Mouse (Mus musculus) embryonic facial prominence, embryonic 11.5 days (tissue): ENCODE measurements around the gene Arid3b. TPM values are rescaled to one million over a fixed set of nuclear protein-coding genes. Genes with fewer than 3 reads are reported as not detected.

ENCODE experiments used
- ATAC-seq: fragments of 200-750 bp; cut with Nextera tagmentation; replicated peaks from 2 replicates; pipeline ENCODE4 v1.8.0; 2017; ENCODE audit warnings: low read depth; ENCODE audit not compliant: insufficient number of reproducible peaks, low FRiP score, low TSS enrichment
- DNase-seq: peaks from one replicate; pipeline ENCODE4 v3.0.0-alpha.2; 2015; ENCODE audit warnings: low spot score
- H3K27ac ChIP-seq: fragments of 300-500 bp; sonication (generic); replicated peaks from 2 replicates; pipeline ENCODE4 v1.5.1; 2014; ENCODE audit warnings: mild to moderate bottlenecking, low read depth, low read length, control low read depth
- H3K27me3 ChIP-seq: fragments of 300-500 bp; sonication (generic); 2 replicates; pipeline ENCODE4 v1.6.1; 2014; ENCODE audit warnings: mild to moderate bottlenecking, low read length, moderate library complexity, mixed read lengths; ENCODE audit not compliant: control insufficient read depth, insufficient read depth
- H3K36me3 ChIP-seq: fragments of 300-500 bp; sonication (generic); replicated peaks from 2 replicates; pipeline ENCODE4 v1.6.1; 2014; ENCODE audit warnings: low read depth, mild to moderate bottlenecking, low read length, moderate library complexity, mixed read lengths; ENCODE audit not compliant: control insufficient read depth, insufficient read depth
- H3K4me1 ChIP-seq: fragments of 300-500 bp; sonication (generic); 2 replicates; pipeline ENCODE4 v1.6.1; 2014; ENCODE audit warnings: low read length, mixed read lengths; ENCODE audit not compliant: control insufficient read depth, insufficient read depth
- H3K4me2 ChIP-seq: fragments of 300-500 bp; sonication (generic); 2 replicates; pipeline ENCODE4 v1.6.1; 2014; ENCODE audit warnings: low read depth, mild to moderate bottlenecking, control low read depth, low read length, moderate library complexity
- H3K4me3 ChIP-seq: fragments of 300-500 bp; sonication (generic); 2 replicates; pipeline ENCODE4 v1.5.1; 2014; ENCODE audit warnings: low read depth, low read length, control low read depth
- H3K9ac ChIP-seq: fragments of 300-500 bp; sonication (generic); replicated peaks from 2 replicates; pipeline ENCODE4 v1.6.1; 2014; ENCODE audit warnings: mild to moderate bottlenecking, control low read depth, low read length
- H3K9me3 ChIP-seq: fragments of 300-500 bp; sonication (generic); replicated peaks from 2 replicates; pipeline ENCODE4 v1.6.1; 2016; ENCODE audit warnings: mild to moderate bottlenecking, low read length, inconsistent platforms, mixed read lengths; ENCODE audit not compliant: control insufficient read depth
- WGBS: fragments of 180-500 bp; shearing (Covaris S2); extraction: QIAGEN DNeasy Blood & Tissue Kit; methylation state at CpG from one replicate; pipeline ENCODE4 v1.1.7; 2014; 5-methylcytosine and 5-hydroxymethylcytosine counted together
- polyA plus RNA-seq: library from polyadenylated mRNA; unstranded; fragments of >200 nt; fragmentation: Nextera tagmentation; extraction: Ambion mirVana; gene quantifications from 2 replicates; pipeline ENCODE4 v1.2.1, GENCODE M21; 2014

The Arid3b gene
- polyA plus RNA-seq, 1 experiment from 2014 or later = 23.2 TPM

GRCm38 (mm10) chr9:57808771-57809310, 27.8 kb downstream of the Arid3b start:
- H3K4me1 ChIP-seq = peaks cover 5% of the 10 kb centered on the region
- no peak overlapping the region for H3K27ac ChIP-seq
- no peak overlapping the region for H3K9ac ChIP-seq

GRCm38 (mm10) chr9:57807174-57807651, 29.4 kb downstream of the Arid3b start:
- ATAC-seq (no peak), DNase-seq (no peak)
- peaks cover under 1% of the 10 kb centered on the region for H3K4me1 ChIP-seq
- H3K36me3 ChIP-seq = no peaks in the 10 kb centered on the region
- WGBS = 58% methylated on average over 4 of the region's 4 CpGs
- no peaks in the 10 kb centered on the region for H3K9me3 ChIP-seq
- no peak overlapping the region for H3K9ac ChIP-seq
- no peak overlapping the region for H3K4me2 ChIP-seq
- no peaks in the 10 kb centered on the region for H3K27me3 ChIP-seq
- no peak overlapping the region for H3K27ac ChIP-seq
- H3K4me3 ChIP-seq = no peak overlapping the region

More at GRCm38 (mm10) chr9:57808771-57809310, 27.8 kb downstream of the Arid3b start:
- ATAC-seq (no peak), DNase-seq (no peak)
- Histone ChIP-seq H3K9me3 (no peaks in the 10 kb centered on the region), H3K4me3 (no peak overlapping the region), H3K27me3 (no peaks in the 10 kb centered on the region), H3K4me2 (no peak overlapping the region), H3K36me3 (no peaks in the 10 kb centered on the region)
- 50% methylated on average over 5 of the region's 5 CpGs for WGBS

GRCm38 (mm10) chr9:57806066-57806481, 30.5 kb downstream of the Arid3b start:
- H3K4me2 ChIP-seq = no peak overlapping the region
- no peak for ATAC-seq
- no peak overlapping the region for H3K9ac ChIP-seq
- H3K27me3 ChIP-seq = no peaks in the 10 kb centered on the region
- no peaks in the 10 kb centered on the region for H3K36me3 ChIP-seq
- H3K4me3 ChIP-seq = no peak overlapping the region
- DNase-seq = no peak
- no peak overlapping the region for H3K27ac ChIP-seq
- no peaks in the 10 kb centered on the region; the same call in none of the 2 replicates for H3K4me1 ChIP-seq
- H3K9me3 ChIP-seq = no peaks in the 10 kb centered on the region
- 50% methylated on average over 1 of the region's 1 CpGs for WGBS

- no peaks in the 10 kb centered on the region for H3K9me3 ChIP-seq
- no peak overlapping the region for H3K4me3 ChIP-seq
- DNase-seq (no peak), ATAC-seq (no peak)
- H3K4me2 ChIP-seq = no peak overlapping the region
- H3K27me3 ChIP-seq = no peaks in the 10 kb centered on the region
- H3K27ac ChIP-seq = no peak overlapping the region
- H3K9ac ChIP-seq = no peak overlapping the region
- 75% methylated on average over 10 of the region's 10 CpGs for WGBS
- no peaks in the 10 kb centered on the region; the same call in none of the 2 replicates for H3K4me1 ChIP-seq
- H3K36me3 ChIP-seq = no peaks in the 10 kb centered on the region
These were observed 31.4 kb downstream of the Arid3b start for GRCm38 (mm10) chr9:57805087-57805737.

- DNase-seq = no peak
- ATAC-seq = no peak
- Histone ChIP-seq H3K4me1 (no peaks in the 10 kb centered on the region; the same call in none of the 2 replicates), H3K27ac (no peak overlapping the region), H3K27me3 (no peaks in the 10 kb centered on the region), H3K9ac (no peak overlapping the region; the same call in 1 of the 2 replicates), H3K4me3 (no peak overlapping the region), H3K4me2 (no peak overlapping the region), H3K36me3 (no peaks in the 10 kb centered on the region), H3K9me3 (no peaks in the 10 kb centered on the region)
- 10% methylated on average over 4 of the region's 4 CpGs for WGBS
These were observed 32.8 kb downstream of the Arid3b start for GRCm38 (mm10) chr9:57803839-57804238.

- Histone ChIP-seq H3K4me2 (no peak overlapping the region), H3K27ac (no peak overlapping the region), H3K36me3 (no peaks in the 10 kb centered on the region), H3K4me1 (no peaks in the 10 kb centered on the region; the same call in none of the 2 replicates), H3K9me3 (no peaks in the 10 kb centered on the region), H3K27me3 (no peaks in the 10 kb centered on the region), H3K4me3 (no peak overlapping the region), H3K9ac (no peak overlapping the region)
- ATAC-seq = 0 out of 2 replicates have a peak, but pooled peaks have one; percentile 49
- no peak for DNase-seq
- 14% methylated on average over 3 of the region's 3 CpGs for WGBS
These were observed 33.5 kb downstream of the Arid3b start for GRCm38 (mm10) chr9:57803047-57803446.

GRCm38 (mm10) chr9:57800325-57800975, 36.1 kb downstream of the Arid3b start:
- 89% methylated on average over 9 of the region's 9 CpGs for WGBS
- no peak for DNase-seq
- Histone ChIP-seq H3K27ac (no peak overlapping the region), H3K36me3 (peaks cover 3% of the 10 kb centered on the region; the same call in 1 of the 2 replicates), H3K4me1 (no peaks in the 10 kb centered on the region; the same call in none of the 2 replicates), H3K27me3 (no peaks in the 10 kb centered on the region), H3K9ac (no peak overlapping the region), H3K9me3 (no peaks in the 10 kb centered on the region), H3K4me2 (no peak overlapping the region), H3K4me3 (no peak overlapping the region)
- no peak for ATAC-seq
